Mouse (Mus musculus): Measurements from ENCODE around the gene Dusp27. TPM values are rescaled to one million over a fixed set of nuclear protein-coding genes. Genes with fewer than 3 reads are reported as not detected.
A peak's percentile ranks its signal among the peaks of the same experiment; 100 is the strongest.

The Dusp27 gene
- polyA plus RNA-seq, 1 experiment from 2014 or later = 32.2 TPM

DNA sequence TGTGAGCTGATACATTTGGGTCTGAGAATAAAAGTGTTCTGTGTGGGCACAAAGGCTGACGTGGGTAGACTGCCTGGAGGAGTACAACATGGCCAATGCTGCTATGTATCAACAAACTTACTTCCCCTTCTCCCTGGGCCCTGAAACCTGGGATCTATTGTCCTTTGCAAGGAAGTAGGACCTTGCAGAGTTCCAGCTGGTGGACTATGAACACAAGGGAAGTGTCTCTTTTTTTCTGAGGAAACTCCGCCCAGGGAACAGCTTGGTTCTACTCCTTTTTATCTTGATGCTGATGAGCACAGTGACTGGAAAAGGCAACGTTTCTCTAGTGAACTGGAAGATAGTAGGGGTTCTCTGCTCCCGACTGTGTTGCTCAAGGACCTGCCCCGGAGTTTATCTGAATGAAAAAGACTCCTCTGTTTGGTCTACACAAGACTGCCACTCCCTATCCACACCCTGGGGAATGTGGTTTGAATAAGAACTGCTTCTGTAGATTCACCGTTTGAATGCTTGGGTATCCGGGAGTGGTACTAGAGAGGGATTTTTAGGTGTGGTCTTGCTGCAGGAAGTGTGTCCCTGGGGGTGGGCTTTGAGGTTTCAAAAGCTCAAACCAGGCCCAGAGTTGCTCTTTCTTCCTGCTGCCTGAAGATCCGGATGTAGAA lies 2.7 kb downstream of the Dusp27 start:
- Histone ChIP-seq H3K4me2 (0 out of 2 replicates have a peak overlapping the region, but pooled peaks have one; percentile 1), H3K4me1 (ENCODE audit: control insufficient read depth, insufficient read depth, low read length) (peaks cover 26% of the 10 kb centered on the region), H3K27ac (ENCODE audit: low read depth, low read length) (no peak overlapping the region), H3K36me3 (ENCODE audit: control insufficient read depth, insufficient read depth, low read length) (no peaks in the 10 kb centered on the region; the same call in 1 of the 2 replicates), H3K9me3 (replicated peaks; ENCODE audit: control insufficient read depth, low read length) (no peaks in the 10 kb centered on the region), H3K4me3 (ENCODE audit: low read depth, low read length) (no peak overlapping the region), H3K27me3 (ENCODE audit: control insufficient read depth, insufficient read depth, low read length) (no peaks in the 10 kb centered on the region), H3K9ac (ENCODE audit: low read depth, low read length) (no peak overlapping the region)
- WGBS (ENCODE audit: insufficient replicate concordance) = 60% methylated on average over 8 of the region's 8 CpGs
- no peak for ATAC-seq (replicated peaks; ENCODE audit: insufficient number of reproducible peaks, low FRiP score, low TSS enrichment)

GRCm38 (mm10) chr1:166123751-166124150 lies 4.0 kb downstream of the Dusp27 start:
- Histone ChIP-seq H3K9me3 (replicated peaks; ENCODE audit: control insufficient read depth, low read length) (no peaks in the 10 kb centered on the region), H3K27ac (ENCODE audit: low read depth, low read length) (no peak overlapping the region), H3K9ac (ENCODE audit: low read depth, low read length) (no peak overlapping the region), H3K4me2 (no peak overlapping the region), H3K36me3 (ENCODE audit: control insufficient read depth, insufficient read depth, low read length) (no peaks in the 10 kb centered on the region; the same call in 1 of the 2 replicates), H3K4me1 (ENCODE audit: control insufficient read depth, insufficient read depth, low read length) (peaks cover 26% of the 10 kb centered on the region), H3K27me3 (ENCODE audit: control insufficient read depth, insufficient read depth, low read length) (no peaks in the 10 kb centered on the region), H3K4me3 (ENCODE audit: low read depth, low read length) (no peak overlapping the region)
- WGBS (ENCODE audit: insufficient replicate concordance) = 89% methylated on average over 8 of the region's 8 CpGs
- no peak for ATAC-seq (replicated peaks; ENCODE audit: insufficient number of reproducible peaks, low FRiP score, low TSS enrichment)

GRCm38 (mm10) chr1:166123045-166123444 lies 4.7 kb downstream of the Dusp27 start:
- 90% methylated on average over 1 of the region's 1 CpGs for WGBS (ENCODE audit: insufficient replicate concordance)
- H3K27ac ChIP-seq (ENCODE audit: low read depth, low read length) = no peak overlapping the region
- H3K4me3 ChIP-seq (ENCODE audit: low read depth, low read length) = no peak overlapping the region
- no peak overlapping the region for H3K4me2 ChIP-seq
- H3K9me3 ChIP-seq (replicated peaks; ENCODE audit: control insufficient read depth, low read length) = no peaks in the 10 kb centered on the region
- no peaks in the 10 kb centered on the region; the same call in 1 of the 2 replicates for H3K36me3 ChIP-seq (ENCODE audit: control insufficient read depth, insufficient read depth, low read length)
- H3K27me3 ChIP-seq (ENCODE audit: control insufficient read depth, insufficient read depth, low read length) = no peaks in the 10 kb centered on the region
- ATAC-seq (replicated peaks; ENCODE audit: insufficient number of reproducible peaks, low FRiP score, low TSS enrichment) = no peak
- peaks cover 23% of the 10 kb centered on the region for H3K4me1 ChIP-seq (ENCODE audit: control insufficient read depth, insufficient read depth, low read length)
- no peak overlapping the region for H3K9ac ChIP-seq (ENCODE audit: low read depth, low read length)

DNA sequence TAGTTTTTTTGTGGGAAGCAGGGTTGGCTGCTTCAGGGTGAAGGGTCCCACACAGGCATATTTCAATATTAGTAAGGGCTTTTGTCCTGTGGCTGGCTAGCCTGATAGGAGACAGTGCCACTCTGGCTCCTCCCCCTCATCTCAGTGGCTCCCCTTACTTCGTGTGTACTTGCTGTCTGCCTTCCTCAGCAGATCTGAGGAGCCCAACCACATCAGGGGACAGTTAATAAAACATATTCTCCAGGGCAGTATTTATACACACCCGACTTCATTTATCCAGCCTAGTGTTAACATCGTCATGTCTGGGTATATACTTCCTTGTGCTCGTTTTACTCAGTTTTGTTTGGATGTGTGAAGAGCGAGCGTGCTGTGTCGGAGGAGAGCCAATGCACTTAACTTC lies 5.6 kb downstream of the Dusp27 start:
- Histone ChIP-seq H3K4me1 (ENCODE audit: control insufficient read depth, insufficient read depth, low read length) (peaks cover 16% of the 10 kb centered on the region), H3K9me3 (replicated peaks; ENCODE audit: control insufficient read depth, low read length) (no peaks in the 10 kb centered on the region), H3K36me3 (ENCODE audit: control insufficient read depth, insufficient read depth, low read length) (no peaks in the 10 kb centered on the region; the same call in 1 of the 2 replicates), H3K4me2 (no peak overlapping the region), H3K9ac (ENCODE audit: low read depth, low read length) (no peak overlapping the region), H3K4me3 (ENCODE audit: low read depth, low read length) (no peak overlapping the region), H3K27me3 (ENCODE audit: control insufficient read depth, insufficient read depth, low read length) (no peaks in the 10 kb centered on the region), H3K27ac (ENCODE audit: low read depth, low read length) (no peak overlapping the region)
- ATAC-seq (replicated peaks; ENCODE audit: insufficient number of reproducible peaks, low FRiP score, low TSS enrichment) = no peak
- WGBS (ENCODE audit: insufficient replicate concordance) = 65% methylated on average over 7 of the region's 7 CpGs

DNA sequence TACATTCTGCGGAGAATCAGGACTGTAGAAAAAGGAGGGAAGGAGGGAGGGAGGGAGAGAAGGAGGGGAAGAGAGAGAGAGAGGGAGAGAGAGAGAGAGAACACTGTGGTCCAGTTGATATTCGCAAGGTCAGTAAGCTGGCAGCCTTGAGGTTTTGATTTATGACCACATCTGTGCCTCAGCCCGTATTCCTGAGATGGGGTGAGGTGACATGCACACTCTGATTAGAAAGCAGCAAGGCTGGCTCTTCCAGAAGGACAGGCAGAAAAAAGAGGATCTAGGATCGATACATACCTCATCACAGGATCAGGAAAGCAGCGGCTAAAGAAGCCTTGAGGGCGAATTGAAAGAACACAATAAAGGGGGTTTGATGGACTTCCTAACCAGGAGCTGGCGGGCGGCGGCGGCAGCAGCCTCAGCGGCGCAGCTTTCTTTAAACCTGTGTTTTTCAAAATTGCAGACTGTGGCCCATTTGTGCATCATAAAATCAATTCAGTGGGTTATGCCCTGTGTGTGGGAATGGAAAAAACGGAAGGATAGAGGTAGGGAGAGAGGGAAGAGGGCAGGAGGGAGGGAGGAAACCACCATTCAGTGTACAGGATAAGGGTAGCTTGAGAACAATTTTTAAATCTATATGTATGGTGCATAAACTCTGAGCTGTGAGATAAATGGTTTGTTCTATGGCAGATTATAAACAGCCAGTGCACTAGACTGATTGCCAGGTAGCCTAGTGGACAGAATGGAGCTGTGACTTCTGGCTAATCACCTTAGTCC lies 9.7 kb downstream of the Dusp27 start:
- Histone ChIP-seq H3K27ac (ENCODE audit: low read depth, low read length) (no peak overlapping the region), H3K4me2 (no peak overlapping the region), H3K9ac (ENCODE audit: low read depth, low read length) (no peak overlapping the region), H3K4me3 (ENCODE audit: low read depth, low read length) (no peak overlapping the region), H3K27me3 (ENCODE audit: control insufficient read depth, insufficient read depth, low read length) (no peaks in the 10 kb centered on the region), H3K4me1 (ENCODE audit: control insufficient read depth, insufficient read depth, low read length) (peaks cover 4% of the 10 kb centered on the region; the same call in 1 of the 2 replicates), H3K36me3 (ENCODE audit: control insufficient read depth, insufficient read depth, low read length) (no peaks in the 10 kb centered on the region; the same call in none of the 2 replicates), H3K9me3 (replicated peaks; ENCODE audit: control insufficient read depth, low read length) (no peaks in the 10 kb centered on the region)
- WGBS (ENCODE audit: insufficient replicate concordance) = 82% methylated on average over 13 of the region's 13 CpGs
- no peak for ATAC-seq (replicated peaks; ENCODE audit: insufficient number of reproducible peaks, low FRiP score, low TSS enrichment)

DNA sequence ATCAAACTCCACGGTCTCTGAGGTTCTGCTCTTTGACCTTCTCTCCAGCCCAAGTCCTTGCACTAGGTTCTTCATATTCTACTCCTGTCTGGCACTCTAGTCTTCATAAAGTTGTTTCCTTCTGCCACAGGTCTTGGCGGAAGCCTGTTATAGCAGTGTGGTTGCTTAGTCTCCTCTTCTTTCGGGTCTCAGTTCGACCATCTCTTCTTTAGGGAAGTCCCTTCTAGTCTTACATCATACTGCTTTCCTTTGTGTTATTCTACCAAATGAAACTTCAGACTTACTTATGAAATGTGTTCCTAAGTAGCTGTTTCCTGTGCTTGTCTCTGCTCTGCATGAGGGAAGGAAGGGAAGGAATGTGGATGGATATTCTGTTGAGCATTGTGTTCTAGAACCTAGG lies 12.0 kb downstream of the Dusp27 start:
- Histone ChIP-seq H3K4me3 (ENCODE audit: low read depth, low read length) (no peak overlapping the region), H3K36me3 (ENCODE audit: control insufficient read depth, insufficient read depth, low read length) (no peaks in the 10 kb centered on the region; the same call in 1 of the 2 replicates), H3K9ac (ENCODE audit: low read depth, low read length) (no peak overlapping the region), H3K4me1 (ENCODE audit: control insufficient read depth, insufficient read depth, low read length) (peaks cover 4% of the 10 kb centered on the region; the same call in 1 of the 2 replicates), H3K9me3 (replicated peaks; ENCODE audit: control insufficient read depth, low read length) (no peaks in the 10 kb centered on the region), H3K4me2 (no peak overlapping the region), H3K27ac (ENCODE audit: low read depth, low read length) (no peak overlapping the region), H3K27me3 (ENCODE audit: control insufficient read depth, insufficient read depth, low read length) (no peaks in the 10 kb centered on the region)
- WGBS (ENCODE audit: insufficient replicate concordance) = 82% methylated on average over 4 of the region's 4 CpGs
- ATAC-seq (replicated peaks; ENCODE audit: insufficient number of reproducible peaks, low FRiP score, low TSS enrichment) = no peak

DNA sequence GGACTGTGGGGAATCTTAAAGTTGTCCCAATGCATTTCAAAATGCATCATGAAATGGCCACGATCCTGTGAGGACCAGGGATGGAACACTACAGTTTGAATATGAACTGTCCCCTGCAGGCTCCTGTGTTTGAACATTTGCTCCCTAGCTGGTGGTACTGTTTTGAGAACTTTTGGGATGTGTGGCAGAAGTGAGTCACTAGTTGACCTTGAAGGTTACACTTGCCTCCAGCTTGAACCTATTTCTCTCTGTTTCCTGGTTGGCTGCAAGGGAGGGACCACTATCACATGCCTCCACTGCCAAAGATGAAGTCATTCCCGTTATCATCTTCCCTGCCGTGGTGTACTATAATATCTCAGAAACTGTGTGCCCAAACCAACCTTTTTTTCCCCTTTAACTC lies 12.7 kb downstream of the Dusp27 start:
- 63% methylated on average over 3 of the region's 3 CpGs for WGBS (ENCODE audit: insufficient replicate concordance)
- Histone ChIP-seq H3K27me3 (ENCODE audit: control insufficient read depth, insufficient read depth, low read length) (no peaks in the 10 kb centered on the region), H3K9me3 (replicated peaks; ENCODE audit: control insufficient read depth, low read length) (no peaks in the 10 kb centered on the region), H3K36me3 (ENCODE audit: control insufficient read depth, insufficient read depth, low read length) (no peaks in the 10 kb centered on the region; the same call in 1 of the 2 replicates), H3K4me2 (no peak overlapping the region), H3K9ac (ENCODE audit: low read depth, low read length) (no peak overlapping the region), H3K4me3 (ENCODE audit: low read depth, low read length) (no peak overlapping the region), H3K4me1 (ENCODE audit: control insufficient read depth, insufficient read depth, low read length) (peaks cover 4% of the 10 kb centered on the region; the same call in 1 of the 2 replicates), H3K27ac (ENCODE audit: low read depth, low read length) (no peak overlapping the region)
- ATAC-seq (replicated peaks; ENCODE audit: insufficient number of reproducible peaks, low FRiP score, low TSS enrichment) = no peak

DNA sequence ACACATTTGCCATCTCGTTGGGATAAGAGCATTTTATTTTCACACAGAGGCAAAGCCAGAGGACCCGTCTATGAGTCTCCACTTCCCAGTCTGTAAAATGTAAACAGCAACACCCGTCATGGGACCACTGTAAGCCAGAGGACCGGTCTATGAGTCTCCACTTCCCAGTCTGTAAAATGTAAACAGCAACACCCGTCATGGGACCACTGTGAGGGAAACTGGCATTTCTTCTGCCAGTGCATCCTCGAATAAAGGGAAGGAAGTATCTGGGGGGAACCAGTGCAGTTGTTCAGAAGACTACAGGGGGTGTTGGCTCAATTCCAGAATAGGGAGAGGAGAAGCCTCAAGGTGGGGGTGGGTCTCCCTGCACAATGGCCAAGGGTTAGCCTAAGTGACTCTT lies 22.3 kb downstream of the Dusp27 start:
- H3K27me3 ChIP-seq (ENCODE audit: control insufficient read depth, insufficient read depth, low read length) = no peaks in the 10 kb centered on the region
- 69% methylated on average over 6 of the region's 6 CpGs for WGBS (ENCODE audit: insufficient replicate concordance)
- no peak overlapping the region for H3K4me2 ChIP-seq
- H3K4me1 ChIP-seq (ENCODE audit: control insufficient read depth, insufficient read depth, low read length) = no peaks in the 10 kb centered on the region
- H3K4me3 ChIP-seq (ENCODE audit: low read depth, low read length) = no peak overlapping the region
- no peak overlapping the region for H3K9ac ChIP-seq (ENCODE audit: low read depth, low read length)
- H3K36me3 ChIP-seq (ENCODE audit: control insufficient read depth, insufficient read depth, low read length) = peaks cover 16% of the 10 kb centered on the region
- H3K9me3 ChIP-seq (replicated peaks; ENCODE audit: control insufficient read depth, low read length) = no peaks in the 10 kb centered on the region
- no peak for ATAC-seq (replicated peaks; ENCODE audit: insufficient number of reproducible peaks, low FRiP score, low TSS enrichment)
- no peak overlapping the region for H3K27ac ChIP-seq (ENCODE audit: low read depth, low read length)

All from heart, embryonic 11.5 days (tissue).